Mouse (Mus musculus): ENCODE data around the gene Olfr1241.

The Olfr1241 gene

DNA sequence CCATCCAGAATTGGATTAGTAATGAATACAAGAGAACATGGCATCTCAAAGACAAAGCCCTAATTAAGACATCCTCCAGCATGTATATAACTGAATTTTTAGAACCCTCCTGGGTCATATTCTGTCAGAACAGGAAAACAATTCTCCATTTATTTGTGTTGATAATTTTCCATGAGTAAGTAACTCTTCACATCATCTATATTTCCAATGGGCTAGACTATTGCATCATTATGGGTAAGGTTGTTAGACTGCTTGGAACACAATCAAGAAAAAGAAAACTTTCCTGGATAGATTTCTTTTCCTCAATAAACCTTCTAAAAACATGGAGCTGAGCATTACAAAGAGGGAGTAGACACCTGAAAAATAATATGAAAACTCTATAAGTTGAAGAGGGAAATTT, at the start of gene Olfr1241:
Olfr1241 (minus strand) TSS at position 101 of the 400 bp plus-strand sequence.
- DNase-seq (ENCODE audit: low spot score) = no peak

- no peak for DNase-seq (ENCODE audit: low spot score)
These were observed 44.5 kb upstream of the Olfr1241 start, which contains the start of gene Olfr1243 for GRCm38 (mm10) chr2:89531387-89531786. Gene Olfr1243 (minus strand): TSS chr2:89531487.

- no peak for DNase-seq (ENCODE audit: low spot score)
These were observed 11.3 kb upstream of the Olfr1241 start, which contains the start of gene Olfr1242 for GRCm38 (mm10) chr2:89498235-89498634. Gene Olfr1242 (minus strand): TSS chr2:89498335.

- no peak for DNase-seq (ENCODE audit: low spot score)
These were observed 44.0 kb downstream of the Olfr1241 start, which contains the start of gene Olfr1240 for GRCm38 (mm10) chr2:89442900-89443299. Gene Olfr1240 (minus strand): TSS chr2:89443000.

All from spleen, adult 12 weeks (tissue).